Mouse (Mus musculus): ENCODE data around the gene Cacna1b.

- no peak for TF ChIP-seq CTCF (IDR thresholded peaks at IDR 0.05; ENCODE audit: low read depth, low read length)
- no peak for TF ChIP-seq POLR2A (IDR thresholded peaks at IDR 0.05; ENCODE audit: extremely low read depth, insufficient read depth, low read length)
Measured at GRCm38 (mm10) chr2:24685347-24685746, 77.6 kb downstream of the Cacna1b start.

Measured in liver, adult 2 months (tissue).